In the genomic region with DNA sequence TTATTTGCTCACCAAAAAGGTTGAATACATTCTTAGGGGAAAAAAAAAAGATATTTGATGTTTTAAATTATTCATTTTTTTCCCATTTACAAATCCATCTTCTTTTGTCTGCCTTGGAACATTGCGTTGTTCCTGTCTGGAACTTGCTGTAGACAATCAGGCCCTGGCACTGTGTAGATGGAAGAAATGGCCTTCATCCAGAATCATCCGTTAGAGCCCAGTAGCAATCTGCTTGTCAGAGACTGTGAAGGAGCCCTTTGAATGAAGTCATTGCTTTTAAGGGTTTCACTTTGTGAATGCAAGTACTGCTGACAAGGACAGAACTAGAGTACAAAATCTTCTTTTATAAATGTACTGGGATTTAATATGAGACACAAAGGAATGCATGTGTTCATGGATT, we compare ENCODE assay signal across 18 mouse cellular contexts.
DNase-seq lines count a peak whose midpoint lies in the region; ATAC-seq and TF ChIP-seq lines count a peak whose summit lies in the region.
"Had no signal": no experiment of that assay in that cellular context is flagged by ENCODE, and none has a peak within 500 bp of the region (broad histone marks: within the 10 kb centered on the region; RNA-seq: fewer than 3 reads in every experiment).

No protein-coding gene starts in this region.

- no peaks in the 10 kb centered on the region for H3K36me3 ChIP-seq in heart, postnatal 0 days (replicated peaks; ENCODE audit: control insufficient read depth, insufficient read depth, low read length)
- H3K36me3 ChIP-seq in heart, embryonic 12.5 days = no peaks in the 10 kb centered on the region
- H3K36me3 ChIP-seq in midbrain, embryonic 14.5 days (ENCODE audit: control insufficient read depth, insufficient read depth, low read length) = no peaks in the 10 kb centered on the region
- H3K36me3 ChIP-seq in midbrain, embryonic 11.5 days (ENCODE audit: control insufficient read depth, insufficient read depth, low read length) = no peaks in the 10 kb centered on the region
- H3K36me3 ChIP-seq in forebrain, postnatal 0 days (ENCODE audit: insufficient read depth) = no peaks in the 10 kb centered on the region
- H3K36me3 ChIP-seq: heart, embryonic 15.5 days; hindbrain, embryonic 12.5 days; kidney, embryonic 15.5 days; liver, embryonic 12.5 days; midbrain, embryonic 15.5 days had no signal

- no peak for TF ChIP-seq EP300 in heart, postnatal 0 days (IDR thresholded peaks at IDR 0.05; ENCODE audit: low read depth)

- H3K4me2 ChIP-seq in heart, postnatal 0 days (ENCODE audit: low read depth, low read length) = no peak overlapping the region
- H3K4me2 ChIP-seq in heart, embryonic 12.5 days = no peak overlapping the region
- H3K4me2 ChIP-seq in midbrain, embryonic 14.5 days (ENCODE audit: low read length) = no peak overlapping the region
- H3K4me2 ChIP-seq in midbrain, embryonic 11.5 days = no peak overlapping the region
- no peak overlapping the region for H3K4me2 ChIP-seq in forebrain, postnatal 0 days (ENCODE audit: low read depth)
- H3K4me2 ChIP-seq: heart, embryonic 15.5 days; hindbrain, embryonic 12.5 days; kidney, embryonic 15.5 days; liver, embryonic 12.5 days; midbrain, embryonic 15.5 days had no signal

- H3K9me3 ChIP-seq in heart, postnatal 0 days (replicated peaks; ENCODE audit: control insufficient read depth, low read length) = no peaks in the 10 kb centered on the region
- no peaks in the 10 kb centered on the region for H3K9me3 ChIP-seq in heart, embryonic 12.5 days (replicated peaks)
- no peaks in the 10 kb centered on the region for H3K9me3 ChIP-seq in midbrain, embryonic 14.5 days (ENCODE audit: control insufficient read depth, low read length)
- no peaks in the 10 kb centered on the region for H3K9me3 ChIP-seq in midbrain, embryonic 11.5 days (ENCODE audit: control insufficient read depth, low read length)
- no peaks in the 10 kb centered on the region for H3K9me3 ChIP-seq in forebrain, postnatal 0 days (ENCODE audit: low read length)
- H3K9me3 ChIP-seq: heart, embryonic 15.5 days; hindbrain, embryonic 12.5 days; kidney, embryonic 15.5 days; liver, embryonic 12.5 days; midbrain, embryonic 15.5 days had no signal

- ATAC-seq in heart, postnatal 0 days (ENCODE audit: insufficient read depth, low read depth) = no peak
- no peak for ATAC-seq in heart, embryonic 12.5 days (ENCODE audit: insufficient number of reproducible peaks, low FRiP score)
- ATAC-seq in midbrain, embryonic 14.5 days (ENCODE audit: low FRiP score, low TSS enrichment) = no peak
- ATAC-seq in midbrain, embryonic 11.5 days (ENCODE audit: low FRiP score) = no peak
- peak; percentile 91 for ATAC-seq in forebrain, postnatal 0 days
- ATAC-seq: intestine, embryonic 16.5 days; liver, embryonic 12.5 days; midbrain, embryonic 15.5 days had no signal

- no peaks in the 10 kb centered on the region for H3K27me3 ChIP-seq in heart, postnatal 0 days (ENCODE audit: control insufficient read depth, insufficient read depth, low read length)
- no peaks in the 10 kb centered on the region for H3K27me3 ChIP-seq in heart, embryonic 12.5 days (replicated peaks)
- no peaks in the 10 kb centered on the region for H3K27me3 ChIP-seq in midbrain, embryonic 14.5 days (ENCODE audit: control insufficient read depth, insufficient read depth, low read length)
- H3K27me3 ChIP-seq in midbrain, embryonic 11.5 days (ENCODE audit: control insufficient read depth, insufficient read depth, low read length) = no peaks in the 10 kb centered on the region
- H3K27me3 ChIP-seq in forebrain, postnatal 0 days (ENCODE audit: insufficient read depth, low read length) = no peaks in the 10 kb centered on the region
- H3K27me3 ChIP-seq: heart, embryonic 15.5 days; hindbrain, embryonic 12.5 days; kidney, embryonic 15.5 days; liver, embryonic 12.5 days; midbrain, embryonic 15.5 days had no signal

- H3K4me1 ChIP-seq in heart, postnatal 0 days (ENCODE audit: control insufficient read depth, insufficient read depth) = no peaks in the 10 kb centered on the region; the same call in 1 of the 2 replicates
- 0 out of 2 replicates have a peak, but pooled peaks cover 7% of the 10 kb centered on the region for H3K4me1 ChIP-seq in heart, embryonic 12.5 days (replicated peaks)
- H3K4me1 ChIP-seq in midbrain, embryonic 14.5 days (ENCODE audit: control insufficient read depth, insufficient read depth, low read length) = no peaks in the 10 kb centered on the region
- no peaks in the 10 kb centered on the region for H3K4me1 ChIP-seq in midbrain, embryonic 11.5 days (ENCODE audit: control insufficient read depth, insufficient read depth, low read length)
- H3K4me1 ChIP-seq in forebrain, postnatal 0 days (ENCODE audit: insufficient read depth) = no peaks in the 10 kb centered on the region
- H3K4me1 ChIP-seq: heart, embryonic 15.5 days; hindbrain, embryonic 12.5 days; kidney, embryonic 15.5 days; liver, embryonic 12.5 days; midbrain, embryonic 15.5 days had no signal

- H3K9ac ChIP-seq in heart, postnatal 0 days (replicated peaks; ENCODE audit: low read depth, low read length) = no peak overlapping the region
- H3K9ac ChIP-seq in heart, embryonic 12.5 days = no peak overlapping the region
- H3K9ac ChIP-seq in midbrain, embryonic 14.5 days (replicated peaks; ENCODE audit: low read length) = no peak overlapping the region
- H3K9ac ChIP-seq in midbrain, embryonic 11.5 days (ENCODE audit: low read length) = no peak overlapping the region
- H3K9ac ChIP-seq in forebrain, postnatal 0 days = no peak overlapping the region
- H3K9ac ChIP-seq: heart, embryonic 15.5 days; hindbrain, embryonic 12.5 days; kidney, embryonic 15.5 days; liver, embryonic 12.5 days; midbrain, embryonic 15.5 days had no signal

- TF ChIP-seq CTCF in heart, postnatal 0 days (IDR thresholded peaks at IDR 0.05; ENCODE audit: low read depth) = no peak
- TF ChIP-seq CTCF in forebrain, postnatal 0 days (IDR thresholded peaks at IDR 0.05; ENCODE audit: low read depth) = no peak

- H3K4me3 ChIP-seq in heart, postnatal 0 days (ENCODE audit: low read depth, low read length) = no peak overlapping the region
- H3K4me3 ChIP-seq in heart, embryonic 12.5 days = no peak overlapping the region
- no peak overlapping the region for H3K4me3 ChIP-seq in midbrain, embryonic 14.5 days (replicated peaks; ENCODE audit: low read depth, low read length)
- no peak overlapping the region for H3K4me3 ChIP-seq in midbrain, embryonic 11.5 days (ENCODE audit: low read depth, low read length)
- H3K4me3 ChIP-seq in forebrain, postnatal 0 days (ENCODE audit: low read depth, low read length) = no peak overlapping the region
- H3K4me3 ChIP-seq: gastrocnemius, adult 2 months; heart, embryonic 15.5 days; hindbrain, embryonic 12.5 days; kidney, embryonic 15.5 days; liver, embryonic 12.5 days; midbrain, embryonic 15.5 days had no signal

- 25% methylated on average over 2 of the region's 2 CpGs for WGBS in heart, postnatal 0 days
- 55% methylated on average over 2 of the region's 2 CpGs for WGBS in heart, embryonic 12.5 days
- WGBS in midbrain, embryonic 14.5 days = 67% methylated on average over 2 of the region's 2 CpGs
- 90% methylated on average over 2 of the region's 2 CpGs for WGBS in midbrain, embryonic 11.5 days
- 29% methylated on average over 2 of the region's 2 CpGs for WGBS in forebrain, postnatal 0 days

- H3K27ac ChIP-seq in heart, postnatal 0 days (ENCODE audit: low read depth) = no peak overlapping the region
- H3K27ac ChIP-seq in heart, embryonic 12.5 days (ENCODE audit: poor library complexity, severe bottlenecking) = no peak overlapping the region
- no peak overlapping the region for H3K27ac ChIP-seq in midbrain, embryonic 14.5 days (replicated peaks; ENCODE audit: low read depth, low read length)
- H3K27ac ChIP-seq in midbrain, embryonic 11.5 days (ENCODE audit: low read depth, low read length) = no peak overlapping the region
- H3K27ac ChIP-seq in forebrain, postnatal 0 days (ENCODE audit: low read depth, low read length) = no peak overlapping the region
- H3K27ac ChIP-seq: gastrocnemius, adult 2 months; heart, embryonic 15.5 days; hindbrain, embryonic 12.5 days; kidney, embryonic 15.5 days; liver, embryonic 12.5 days; midbrain, embryonic 15.5 days had no signal

- peak; percentile 11 for DNase-seq in heart, postnatal 0 days (ENCODE audit: low spot score)
- peak; percentile 3 for DNase-seq in midbrain, embryonic 14.5 days
- DNase-seq in midbrain, embryonic 11.5 days (ENCODE audit: low spot score, missing footprints) = no peak
- DNase-seq in forebrain, postnatal 0 days = peak; percentile 60
- peak; percentile 4 to 11 for DNase-seq in layer of hippocampus, postnatal 36 days
- DNase-seq in B cell, adult 2 months = no peak
- DNase-seq: gastrocnemius, adult 2 months; heart, adult 11 months; right cerebral cortex, adult 18-20 months; spleen, adult 18-20 months; thymus, postnatal 25 days had no signal

Comparison
In these comparisons a context has a peak if more than half of its experiments do, and no peak if none do; other contexts are left out.
1. DNase-seq: peak in heart, postnatal 0 days (single experiment), midbrain, embryonic 14.5 days (single experiment), forebrain, postnatal 0 days (single experiment) and layer of hippocampus, postnatal 36 days (2 of 2); none in midbrain, embryonic 11.5 days (single experiment) and B cell, adult 2 months (0 of 2).